Mouse (Mus musculus): ENCODE data around the gene Glmp. TPM values are rescaled to one million over a fixed set of nuclear protein-coding genes. Genes with fewer than 3 reads are reported as not detected.
"Not testable (repeated sequence)": the region's sequence is repeated elsewhere in the genome, so short reads cannot be mapped to it uniquely, and the experiment has no call there.

Glmp gene
- polyA plus RNA-seq, 1 experiment from 2014 or later, result 87.2 TPM

DNA sequence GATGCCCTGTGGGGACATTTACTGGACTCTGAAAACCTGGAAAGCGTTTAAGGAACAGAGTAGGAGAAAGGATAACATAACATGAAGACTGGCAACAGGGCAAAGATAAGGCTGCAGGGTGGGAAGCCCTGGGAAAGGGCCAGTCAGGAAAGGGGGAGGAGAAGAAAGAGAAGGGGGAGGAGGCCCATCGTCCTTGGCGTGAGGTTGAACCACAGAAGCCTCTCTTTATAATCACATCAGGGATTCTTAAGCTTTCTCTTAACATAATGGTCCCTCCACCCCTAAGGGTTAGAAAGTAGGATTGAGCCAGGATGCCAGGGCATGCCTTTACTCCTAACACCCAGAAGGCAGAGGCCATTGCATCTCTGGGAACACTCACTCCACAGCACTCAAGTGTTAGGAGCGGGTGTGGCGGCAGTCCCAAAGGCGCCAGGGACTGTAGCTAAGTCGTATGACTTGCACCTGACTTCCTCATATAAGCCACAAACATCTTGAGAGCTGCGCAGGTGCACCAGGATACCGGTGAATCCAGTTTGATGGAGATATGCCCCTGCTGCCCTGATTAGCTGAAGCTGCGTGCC, 36.6 kb upstream of the Glmp start:
- not testable (repeated sequence) for H3K4me1 ChIP-seq (replicated peaks; ENCODE audit: control insufficient read depth, insufficient read depth, low read length); H3K4me2 ChIP-seq (ENCODE audit: low read depth, low read length, severe bottlenecking); DNase-seq (ENCODE audit: low spot score); H3K9ac ChIP-seq (ENCODE audit: low read length); ATAC-seq (replicated peaks; ENCODE audit: low FRiP score); H3K27ac ChIP-seq (ENCODE audit: low read depth, low read length); H3K9me3 ChIP-seq (ENCODE audit: control insufficient read depth, low read length); H3K36me3 ChIP-seq (ENCODE audit: control insufficient read depth, insufficient read depth, low read length); H3K4me3 ChIP-seq (ENCODE audit: low read depth, low read length); H3K27me3 ChIP-seq (ENCODE audit: control insufficient read depth, insufficient read depth, low read length)
- 72% methylated on average over 8 of the region's 10 CpGs for WGBS

GRCm38 (mm10) chr3:88291970-88292369, 32.9 kb upstream of the Glmp start:
- Histone ChIP-seq H3K36me3 (ENCODE audit: control insufficient read depth, insufficient read depth, low read length) (no peaks in the 10 kb centered on the region), H3K4me3 (ENCODE audit: low read depth, low read length) (no peak overlapping the region), H3K9me3 (ENCODE audit: control insufficient read depth, low read length) (no peaks in the 10 kb centered on the region), H3K9ac (ENCODE audit: low read length) (no peak overlapping the region), H3K4me1 (replicated peaks; ENCODE audit: control insufficient read depth, insufficient read depth, low read length) (no peaks in the 10 kb centered on the region), H3K4me2 (ENCODE audit: low read depth, low read length, severe bottlenecking) (no peak overlapping the region), H3K27ac (ENCODE audit: low read depth, low read length) (no peak overlapping the region), H3K27me3 (ENCODE audit: control insufficient read depth, insufficient read depth, low read length) (no peaks in the 10 kb centered on the region)
- ATAC-seq (replicated peaks; ENCODE audit: low FRiP score), result no peak
- peak; percentile 58 for DNase-seq (ENCODE audit: low spot score)
- WGBS, result 56% methylated on average over 4 of the region's 4 CpGs

GRCm38 (mm10) chr3:88295272-88295671, 29.6 kb upstream of the Glmp start:
- H3K9ac ChIP-seq (ENCODE audit: low read length), result peak overlapping the region; percentile 33; the same call in 1 of the 2 replicates

DNA sequence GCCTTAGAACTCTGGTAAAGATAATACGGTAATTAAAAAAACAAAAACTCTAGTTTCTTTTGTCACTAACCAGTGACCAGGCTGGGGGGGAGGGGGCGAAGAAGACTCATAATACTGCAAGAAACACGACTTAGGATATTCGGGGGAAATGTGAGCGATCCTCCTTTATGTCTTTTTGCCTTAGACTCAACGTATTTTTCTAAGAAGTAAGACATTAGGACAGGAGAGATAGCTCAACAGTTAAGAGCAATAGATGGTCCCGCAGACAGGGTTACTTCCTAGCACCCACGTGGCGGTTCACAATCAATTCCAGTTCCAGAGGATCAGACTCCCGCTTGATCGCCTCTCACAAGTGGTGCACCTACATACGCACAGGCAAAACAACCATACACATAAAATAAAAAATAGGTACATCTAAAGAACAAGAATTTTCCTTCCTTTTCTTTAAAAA, 28.7 kb upstream of the Glmp start:
- no peaks in the 10 kb centered on the region for H3K27me3 ChIP-seq (ENCODE audit: control insufficient read depth, insufficient read depth, low read length)
- peak overlapping the region; percentile 51 for H3K9ac ChIP-seq (ENCODE audit: low read length)
- peak overlapping the region; percentile 67 for H3K27ac ChIP-seq (ENCODE audit: low read depth, low read length)
- H3K4me2 ChIP-seq (ENCODE audit: low read depth, low read length, severe bottlenecking), result peak overlapping the region; percentile 90
- DNase-seq (ENCODE audit: low spot score) (peak; percentile 58), ATAC-seq (replicated peaks; ENCODE audit: low FRiP score) (peak; percentile 36; the same call in 1 of the 2 replicates)
- WGBS, result under 1% methylated on average over 12 of the region's 12 CpGs
- H3K36me3 ChIP-seq (ENCODE audit: control insufficient read depth, insufficient read depth, low read length), result peaks cover 8% of the 10 kb centered on the region
- peak overlapping the region; percentile 80 for H3K4me3 ChIP-seq (ENCODE audit: low read depth, low read length)
- no peaks in the 10 kb centered on the region for H3K9me3 ChIP-seq (ENCODE audit: control insufficient read depth, low read length)
- peaks cover 5% of the 10 kb centered on the region for H3K4me1 ChIP-seq (replicated peaks; ENCODE audit: control insufficient read depth, insufficient read depth, low read length)

More at GRCm38 (mm10) chr3:88295272-88295671, 29.6 kb upstream of the Glmp start:
- H3K4me2 ChIP-seq (ENCODE audit: low read depth, low read length, severe bottlenecking), result peak overlapping the region; percentile 90; the same call in 1 of the 2 replicates
- not testable (repeated sequence) for H3K9me3 ChIP-seq (ENCODE audit: control insufficient read depth, low read length); H3K4me3 ChIP-seq (ENCODE audit: low read depth, low read length); H3K27me3 ChIP-seq (ENCODE audit: control insufficient read depth, insufficient read depth, low read length); H3K4me1 ChIP-seq (replicated peaks; ENCODE audit: control insufficient read depth, insufficient read depth, low read length); ATAC-seq (replicated peaks; ENCODE audit: low FRiP score); DNase-seq (ENCODE audit: low spot score); H3K27ac ChIP-seq (ENCODE audit: low read depth, low read length); H3K36me3 ChIP-seq (ENCODE audit: control insufficient read depth, insufficient read depth, low read length)
- 85% methylated on average over 1 of the region's 1 CpGs for WGBS

DNA sequence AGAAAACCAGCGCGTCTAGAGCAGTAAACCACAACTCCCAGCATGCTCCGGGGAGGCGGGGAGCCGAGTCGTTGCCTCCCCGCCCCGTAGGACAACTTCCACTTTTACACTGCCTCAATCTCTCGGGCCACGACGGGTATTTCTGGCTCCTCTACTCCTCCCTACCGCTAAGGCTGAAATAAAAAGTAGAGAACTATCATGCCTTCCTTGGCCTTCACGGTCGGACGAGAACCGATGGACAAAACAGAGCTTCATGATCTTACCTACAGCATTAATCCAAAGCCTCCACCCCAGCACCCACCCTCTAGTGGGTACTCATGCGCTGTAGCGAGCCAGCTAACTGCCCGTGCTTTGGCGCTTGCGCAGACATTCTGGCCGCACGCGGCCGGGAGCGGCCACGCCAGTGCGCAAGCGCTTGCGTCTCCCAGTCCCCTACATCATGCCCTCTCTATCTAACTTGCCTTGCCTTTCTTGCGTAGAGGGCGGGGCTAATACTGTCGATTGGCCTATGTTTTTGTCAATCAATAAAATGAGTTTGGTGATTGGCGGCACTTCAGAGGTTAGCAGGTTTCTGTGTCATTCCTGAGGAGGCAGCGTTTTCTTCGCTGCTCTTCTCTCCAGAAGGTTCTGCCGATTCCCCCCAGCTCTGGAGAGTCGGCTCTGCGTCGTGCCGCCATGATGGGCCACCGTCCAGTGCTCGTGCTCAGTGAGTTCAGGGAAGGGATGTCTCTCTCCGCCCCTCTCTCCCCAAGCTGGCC, 28.1 kb upstream of the Glmp start, which contains the start of the genes Tsacc and Cct3:
Gene Tsacc (minus strand): TSS at position 439 of the 758 bp plus-strand sequence.
Gene Cct3 (plus strand): TSS at position 556 of the 758 bp plus-strand sequence.
- H3K4me2 ChIP-seq (ENCODE audit: low read depth, low read length, severe bottlenecking), result peak within 1 kb of the TSS; percentile 90
- H3K27me3 ChIP-seq (ENCODE audit: control insufficient read depth, insufficient read depth, low read length), result no peaks in the 10 kb centered on the region
- H3K36me3 ChIP-seq (ENCODE audit: control insufficient read depth, insufficient read depth, low read length), result peaks cover 14% of the 10 kb centered on the region
- no peaks in the 10 kb centered on the region for H3K9me3 ChIP-seq (ENCODE audit: control insufficient read depth, low read length)
- ATAC-seq (replicated peaks; ENCODE audit: low FRiP score) (peak; percentile 99), DNase-seq (ENCODE audit: low spot score) (peak; percentile 96)
- peak within 1 kb of the TSS; percentile 93 for H3K9ac ChIP-seq (ENCODE audit: low read length)
- H3K4me3 ChIP-seq (ENCODE audit: low read depth, low read length), result peak within 1 kb of the TSS; percentile 80
- under 1% methylated on average over 44 of the region's 44 CpGs for WGBS
- H3K4me1 ChIP-seq (replicated peaks; ENCODE audit: control insufficient read depth, insufficient read depth, low read length), result peaks cover 5% of the 10 kb centered on the region
- H3K27ac ChIP-seq (ENCODE audit: low read depth, low read length), result peak within 1 kb of the TSS; percentile 81

DNA sequence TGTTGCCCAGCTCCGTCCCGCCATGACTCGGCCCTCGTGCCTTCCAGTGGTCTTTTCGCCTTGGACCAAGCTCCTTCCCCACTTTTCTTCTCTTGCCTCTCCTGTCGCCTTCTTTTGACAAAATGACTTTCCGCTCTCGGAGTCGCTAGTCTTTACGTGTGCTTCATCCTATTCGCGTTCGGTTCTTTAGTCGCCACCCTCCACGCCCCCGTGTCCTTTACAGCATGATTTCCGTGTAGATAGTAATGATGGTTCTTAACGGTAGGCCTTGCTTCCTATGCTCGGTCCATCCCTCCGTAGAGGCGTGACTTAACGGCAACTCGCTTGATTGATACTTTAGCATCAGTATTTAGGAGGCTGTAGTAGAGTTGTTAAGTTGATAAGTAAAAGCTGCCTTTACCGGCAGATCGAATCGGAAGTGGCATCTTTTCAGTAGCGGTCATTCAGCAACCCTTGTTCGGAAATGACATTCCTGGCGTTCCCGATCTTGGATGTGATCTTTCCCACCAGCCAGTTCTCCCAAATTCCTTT, 27.4 kb upstream of the Glmp start:
- under 1% methylated on average over 30 of the region's 30 CpGs for WGBS

GRCm38 (mm10) chr3:88299172-88299571, 25.7 kb upstream of the Glmp start:
- H3K4me3 ChIP-seq (ENCODE audit: low read depth, low read length), result no peak overlapping the region
- H3K4me1 ChIP-seq (replicated peaks; ENCODE audit: control insufficient read depth, insufficient read depth, low read length), result peaks cover 5% of the 10 kb centered on the region
- H3K4me2 ChIP-seq (ENCODE audit: low read depth, low read length, severe bottlenecking), result no peak overlapping the region
- ATAC-seq (replicated peaks; ENCODE audit: low FRiP score) (no peak), DNase-seq (ENCODE audit: low spot score) (no peak)
- no peaks in the 10 kb centered on the region for H3K9me3 ChIP-seq (ENCODE audit: control insufficient read depth, low read length)
- no peak overlapping the region for H3K9ac ChIP-seq (ENCODE audit: low read length)
- no peaks in the 10 kb centered on the region for H3K27me3 ChIP-seq (ENCODE audit: control insufficient read depth, insufficient read depth, low read length)
- no peak overlapping the region for H3K27ac ChIP-seq (ENCODE audit: low read depth, low read length)
- WGBS, result 87% methylated on average over 1 of the region's 1 CpGs
- H3K36me3 ChIP-seq (ENCODE audit: control insufficient read depth, insufficient read depth, low read length), result peaks cover 22% of the 10 kb centered on the region

More for the DNA sequence above, 27.4 kb upstream of the Glmp start:
- Histone ChIP-seq H3K4me2 (ENCODE audit: low read depth, low read length, severe bottlenecking) (peak overlapping the region; percentile 90), H3K9ac (ENCODE audit: low read length) (peak overlapping the region; percentile 93), H3K4me3 (ENCODE audit: low read depth, low read length) (peak overlapping the region; percentile 80), H3K4me1 (replicated peaks; ENCODE audit: control insufficient read depth, insufficient read depth, low read length) (peaks cover 5% of the 10 kb centered on the region), H3K27me3 (ENCODE audit: control insufficient read depth, insufficient read depth, low read length) (no peaks in the 10 kb centered on the region), H3K9me3 (ENCODE audit: control insufficient read depth, low read length) (no peaks in the 10 kb centered on the region), H3K36me3 (ENCODE audit: control insufficient read depth, insufficient read depth, low read length) (peaks cover 16% of the 10 kb centered on the region), H3K27ac (ENCODE audit: low read depth, low read length) (peak overlapping the region; percentile 81)
- no peak for DNase-seq (ENCODE audit: low spot score)
- ATAC-seq (replicated peaks; ENCODE audit: low FRiP score), result no peak

DNA sequence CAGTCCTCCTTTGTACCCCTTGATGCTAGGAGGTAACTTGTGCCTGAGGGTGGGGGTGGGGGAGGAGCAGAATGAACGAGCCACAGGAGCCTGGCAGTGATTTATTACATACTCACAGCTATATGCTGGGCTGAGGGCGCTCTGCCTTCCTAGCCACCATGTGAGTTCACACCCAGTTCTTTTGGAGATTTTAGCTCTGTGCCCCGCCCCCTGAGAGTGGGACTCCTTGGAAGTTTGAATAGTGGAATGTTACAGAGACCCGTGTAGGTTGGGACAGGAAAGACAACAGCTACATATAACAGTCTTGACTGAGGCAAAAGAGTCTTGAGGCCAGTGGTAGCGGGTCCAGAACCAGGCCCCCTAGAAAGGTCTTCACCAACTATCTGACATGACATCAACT, 4.1 kb downstream of the Glmp start:
- no peaks in the 10 kb centered on the region for H3K36me3 ChIP-seq (ENCODE audit: control insufficient read depth, insufficient read depth, low read length)
- no peaks in the 10 kb centered on the region for H3K27me3 ChIP-seq (ENCODE audit: control insufficient read depth, insufficient read depth, low read length)
- no peaks in the 10 kb centered on the region for H3K4me1 ChIP-seq (replicated peaks; ENCODE audit: control insufficient read depth, insufficient read depth, low read length)
- DNase-seq (ENCODE audit: low spot score), result no peak
- H3K9me3 ChIP-seq (ENCODE audit: control insufficient read depth, low read length), result no peaks in the 10 kb centered on the region
- no peak for ATAC-seq (replicated peaks; ENCODE audit: low FRiP score)
- H3K27ac ChIP-seq (ENCODE audit: low read depth, low read length), result no peak overlapping the region
- no peak overlapping the region for H3K4me2 ChIP-seq (ENCODE audit: low read depth, low read length, severe bottlenecking)
- no peak overlapping the region for H3K4me3 ChIP-seq (ENCODE audit: low read depth, low read length)
- WGBS, result 86% methylated on average over 5 of the region's 5 CpGs
- no peak overlapping the region for H3K9ac ChIP-seq (ENCODE audit: low read length)
